19 mouse cellular contexts compared by ENCODE assay signal in genomic region chr7:101071020-101071419, GRCm38 (mm10). TPM values are rescaled to one million over a fixed set of nuclear protein-coding genes. Genes with fewer than 3 reads are reported as not detected.
A peak's percentile ranks its signal among the peaks of the same experiment; 100 is the strongest.
DNase-seq lines count a peak whose midpoint lies in the region; ATAC-seq and TF ChIP-seq lines count a peak whose summit lies in the region.
"Had no signal": no experiment of that assay in that cellular context is flagged by ENCODE, and none has a peak within 500 bp of the region (broad histone marks: within the 10 kb centered on the region; RNA-seq: fewer than 3 reads in every experiment).

No protein-coding gene starts in this region.

- peak; percentile 51; the same call in 1 of the 2 replicates for TF ChIP-seq POLR2A in CH12.LX (IDR thresholded peaks at IDR 0.05; ENCODE audit: low read depth, low read length)

- H3K9ac ChIP-seq in kidney, embryonic 15.5 days = no peak overlapping the region
- H3K9ac ChIP-seq in CH12.LX (ENCODE audit: insufficient read depth, low read depth) = peak overlapping the region; percentile 93
- 0 out of 2 replicates have a peak overlapping the region, but pooled peaks have one; percentile 27 for H3K9ac ChIP-seq in intestine, embryonic 16.5 days (ENCODE audit: low read depth, low read length)
- H3K9ac ChIP-seq: hindbrain, embryonic 15.5 days; limb, embryonic 12.5 days; liver, embryonic 14.5 days; neural tube, embryonic 12.5 days; stomach, embryonic 15.5 days had no signal

- no peak for DNase-seq in kidney, postnatal 10 days
- DNase-seq in CH12.LX (ENCODE audit: extremely low read depth) = peak; percentile 92
- DNase-seq in thymus, postnatal 14 days = peak; percentile 43
- DNase-seq in lung, postnatal 4 days = no peak
- no peak for DNase-seq in frontal cortex, postnatal 14 days (ENCODE audit: low spot score in 2 of 2)
- DNase-seq: cerebellum, adult 11-12 months; lung, postnatal 10 days had no signal

- peaks cover 19% of the 10 kb centered on the region for H3K4me1 ChIP-seq in kidney, embryonic 15.5 days
- H3K4me1 ChIP-seq in CH12.LX (ENCODE audit: control insufficient read depth in 1 of 2, insufficient read depth in 2 of 2) = peaks cover 47 to 85% of the 10 kb centered on the region in 2 experiments
- H3K4me1 ChIP-seq in intestine, embryonic 16.5 days (ENCODE audit: control insufficient read depth, insufficient read depth, low read length) = peaks cover 30% of the 10 kb centered on the region
- H3K4me1 ChIP-seq: hindbrain, embryonic 15.5 days; neural tube, embryonic 12.5 days had no signal

- TF ChIP-seq EP300 in CH12.LX (IDR thresholded peaks at IDR 0.05; ENCODE audit: low read length) = peak; percentile 98

- no peaks in the 10 kb centered on the region for H3K27me3 ChIP-seq in kidney, embryonic 15.5 days
- H3K27me3 ChIP-seq in CH12.LX (replicated peaks) = no peaks in the 10 kb centered on the region
- no peaks in the 10 kb centered on the region for H3K27me3 ChIP-seq in intestine, embryonic 16.5 days (replicated peaks; ENCODE audit: control insufficient read depth, insufficient read depth, low read length)
- H3K27me3 ChIP-seq: hindbrain, embryonic 15.5 days; limb, embryonic 12.5 days; neural tube, embryonic 12.5 days; stomach, embryonic 15.5 days had no signal

- no peaks in the 10 kb centered on the region for H3K79me2 ChIP-seq in CH12.LX (replicated peaks; ENCODE audit: control insufficient read depth, extremely low read depth, insufficient read depth, poor library complexity, severe bottlenecking)

- no peak overlapping the region for H3K4me3 ChIP-seq in kidney, embryonic 15.5 days (replicated peaks)
- H3K4me3 ChIP-seq in CH12.LX (replicated peaks in 1 of 3; ENCODE audit: low read depth in 2 of 3, low read length in 2 of 3, poor library complexity in 1 of 3) = peak overlapping the region; percentile 44 to 53 (median 50)
- no peak overlapping the region for H3K4me3 ChIP-seq in intestine, embryonic 16.5 days (ENCODE audit: low read length)
- H3K4me3 ChIP-seq: embryonic facial prominence, embryonic 10.5 days; heart, adult 2 months; hindbrain, embryonic 15.5 days; left cerebral cortex, adult 2 months; limb, embryonic 12.5 days; midbrain, embryonic 10.5 days; neural tube, embryonic 12.5 days; stomach, embryonic 15.5 days had no signal

- no peak; a peak in 1 of 4 replicates for TF ChIP-seq CTCF in CH12.LX (conservative IDR thresholded peaks at IDR 0.05 in 1 of 2, IDR thresholded peaks at IDR 0.05 in 1 of 2; ENCODE audit: low read depth in 2 of 2, low read length in 2 of 2)

- WGBS in kidney, embryonic 15.5 days = 45% methylated on average over 6 of the region's 6 CpGs
- 45% methylated on average over 6 of the region's 6 CpGs for WGBS in intestine, embryonic 16.5 days

- H3K27ac ChIP-seq in kidney, embryonic 15.5 days = peak overlapping the region; percentile 52
- peak overlapping the region; percentile 98 for H3K27ac ChIP-seq in CH12.LX (ENCODE audit: insufficient read depth, low read depth)
- peak overlapping the region; percentile 39 for H3K27ac ChIP-seq in intestine, embryonic 16.5 days (ENCODE audit: low read length)
- H3K27ac ChIP-seq: embryonic facial prominence, embryonic 10.5 days; heart, adult 2 months; hindbrain, embryonic 15.5 days; left cerebral cortex, adult 2 months; limb, embryonic 12.5 days; liver, embryonic 14.5 days; midbrain, embryonic 10.5 days; neural tube, embryonic 12.5 days had no signal

- ATAC-seq in kidney, embryonic 15.5 days (replicated peaks; ENCODE audit: low FRiP score) = no peak
- no peak for ATAC-seq in intestine, embryonic 16.5 days
- ATAC-seq: forebrain, embryonic 16.5 days had no signal

- H3K36me3 ChIP-seq in kidney, embryonic 15.5 days = no peaks in the 10 kb centered on the region
- H3K36me3 ChIP-seq in CH12.LX (replicated peaks in 1 of 2; ENCODE audit: control insufficient read depth in 1 of 2, insufficient read depth in 1 of 2, low read length in 1 of 2) = no peaks in the 10 kb centered on the region
- H3K36me3 ChIP-seq in intestine, embryonic 16.5 days (ENCODE audit: control insufficient read depth, insufficient read depth, low read length) = no peaks in the 10 kb centered on the region
- H3K36me3 ChIP-seq: embryonic facial prominence, embryonic 10.5 days; hindbrain, embryonic 15.5 days; limb, embryonic 12.5 days; midbrain, embryonic 10.5 days; neural tube, embryonic 12.5 days; stomach, embryonic 15.5 days had no signal

- in situ Hi-C loops in CH12.LX (cut with MboI; ENCODE audit: low pct_ligation_motif_present, low pct_unique_long_range_greater_than_20kb, low sequenced_read_pairs) = loop anchor here (5.0 kb wide), 1 partner anchor 36 kb away; no protein-coding TSS in a partner anchor

- dilution Hi-C loops in CH12.LX (cut with MboI; ENCODE audit: extremely low pct_ligation_motif_present, extremely low pct_unique_long_range_greater_than_20kb, low sequenced_read_pairs) = no loop called here

- TF ChIP-seq RAD21 in CH12.LX (IDR thresholded peaks at IDR 0.05; ENCODE audit: low read depth, low read length) = peak; percentile 13

- H3K9me3 ChIP-seq in kidney, embryonic 15.5 days (replicated peaks) = no peaks in the 10 kb centered on the region
- H3K9me3 ChIP-seq in CH12.LX (replicated peaks; ENCODE audit: low read length) = no peaks in the 10 kb centered on the region
- no peaks in the 10 kb centered on the region for H3K9me3 ChIP-seq in intestine, embryonic 16.5 days (ENCODE audit: control insufficient read depth, low read length)
- H3K9me3 ChIP-seq: embryonic facial prominence, embryonic 10.5 days; hindbrain, embryonic 15.5 days; limb, embryonic 12.5 days; midbrain, embryonic 10.5 days; neural tube, embryonic 12.5 days; stomach, embryonic 15.5 days had no signal

- H3K4me2 ChIP-seq in kidney, embryonic 15.5 days = no peak overlapping the region
- H3K4me2 ChIP-seq in CH12.LX (ENCODE audit: insufficient read depth, low read depth, poor library complexity, severe bottlenecking) = peak overlapping the region; percentile 78
- no peak overlapping the region for H3K4me2 ChIP-seq in intestine, embryonic 16.5 days (ENCODE audit: low read depth, low read length)
- H3K4me2 ChIP-seq: hindbrain, embryonic 15.5 days; limb, embryonic 12.5 days; neural tube, embryonic 12.5 days; stomach, embryonic 15.5 days had no signal

TF ChIP-seq in CH12.LX, 34 proteins besides CTCF, POLR2A, EP300 and RAD21 (continues in another document):
- peak; percentile 99 for TF ChIP-seq MEF2A (IDR thresholded peaks at IDR 0.05; ENCODE audit: borderline replicate concordance, low read depth, low read length)
- TF ChIP-seq JUND (conservative IDR thresholded peaks at IDR 0.05; ENCODE audit: low read depth, low read length) = peak; percentile 98
- TF ChIP-seq BHLHE40 (IDR thresholded peaks at IDR 0.05; ENCODE audit: low read depth, low read length) = peak; percentile 90
- no peak for TF ChIP-seq ZNF384 (IDR thresholded peaks at IDR 0.05; ENCODE audit: low read depth, low read length)
- TF ChIP-seq ELF1 (IDR thresholded peaks at IDR 0.05; ENCODE audit: low read depth, low read length) = peak; percentile 59; the same call in 1 of the 2 replicates
- TF ChIP-seq CHD2 (IDR thresholded peaks at IDR 0.05; ENCODE audit: low read length) = peak; percentile 93
- no peak for TF ChIP-seq POLR2AphosphoS2 (IDR thresholded peaks at IDR 0.05; ENCODE audit: low read depth, low read length)
- TF ChIP-seq ZKSCAN1 (IDR thresholded peaks at IDR 0.05; ENCODE audit: borderline replicate concordance, low read depth, low read length) = no peak
- peak; percentile 92 for TF ChIP-seq RCOR1 (conservative IDR thresholded peaks at IDR 0.05; ENCODE audit: low read depth, low read length)
- TF ChIP-seq USF1 (IDR thresholded peaks at IDR 0.05; ENCODE audit: low read depth, low read length) = no peak
- no peak for TF ChIP-seq E2F4 (IDR thresholded peaks at IDR 0.05; ENCODE audit: insufficient replicate concordance, low read depth, low read length)
- no peak for TF ChIP-seq PAX5 (IDR thresholded peaks at IDR 0.05; ENCODE audit: low read length)
- TF ChIP-seq IRF4 (IDR thresholded peaks at IDR 0.05; ENCODE audit: low read depth, low read length) = peak; percentile 100
- no peak for TF ChIP-seq GABPA (IDR thresholded peaks at IDR 0.05; ENCODE audit: insufficient replicate concordance, low read depth, low read length)
- TF ChIP-seq TCF12 (IDR thresholded peaks at IDR 0.05; ENCODE audit: low read depth, low read length) = peak; percentile 99
- no peak for TF ChIP-seq CHD1 (IDR thresholded peaks at IDR 0.05; ENCODE audit: low read depth, low read length)
- TF ChIP-seq NELFE (IDR thresholded peaks at IDR 0.05; ENCODE audit: low read depth, low read length) = peak; percentile 59; the same call in 1 of the 2 replicates
- TF ChIP-seq USF2 (conservative IDR thresholded peaks at IDR 0.05; ENCODE audit: low read depth, low read length) = no peak
- TF ChIP-seq TBP (conservative IDR thresholded peaks at IDR 0.05; ENCODE audit: low read depth, low read length) = peak; percentile 45; the same call in 1 of the 2 replicates
- no peak for TF ChIP-seq HCFC1 (IDR thresholded peaks at IDR 0.05; ENCODE audit: low read depth, low read length)
- TF ChIP-seq ZC3H11A (IDR thresholded peaks at IDR 0.05; ENCODE audit: low read depth, low read length) = no peak; the same call in 1 of the 2 replicates
- peak; percentile 82 for TF ChIP-seq MAFK (IDR thresholded peaks at IDR 0.05; ENCODE audit: insufficient replicate concordance, low read length)
- peak; percentile 90 for TF ChIP-seq MAZ (IDR thresholded peaks at IDR 0.05; ENCODE audit: low read depth, low read length)
- peak; percentile 52; the same call in 1 of the 2 replicates for TF ChIP-seq MXI1 (IDR thresholded peaks at IDR 0.05; ENCODE audit: low read depth, low read length)
- TF ChIP-seq UBTF (IDR thresholded peaks at IDR 0.05; ENCODE audit: low read depth, low read length) = 0 out of 2 replicates have a peak, but pooled peaks have one; percentile 55
- TF ChIP-seq SIN3A (IDR thresholded peaks at IDR 0.05; ENCODE audit: low read length) = peak; percentile 95
- peak; percentile 96 for TF ChIP-seq JUN (IDR thresholded peaks at IDR 0.05; ENCODE audit: insufficient read depth, low read depth, low read length)

RNA-seq across cellular contexts. Expression of gene Fchsd2, which starts 21.6 kb away (rescaled TPM):
- 25.7 and 27.1 TPM in 2 replicates for polyA plus RNA-seq in kidney, embryonic 15.5 days (2015; fragmentation: Nextera tagmentation; extraction: Ambion mirVana)
- total RNA-seq in CH12.LX (2012; rRNA removed) (25.5 and 26.1 TPM in 2 replicates), CH12.LX (2014; rRNA removed) (23.8 and 25.9 TPM in 2 replicates)
- polyA plus RNA-seq in CH12.LX (2012; ENCODE audit: insufficient read length, low read depth) = 37.5 and 38.2 TPM in 2 replicates
- polyA plus RNA-seq in intestine, embryonic 16.5 days (2015; fragmentation: Nextera tagmentation; extraction: Ambion mirVana) = 19.7 and 23.6 TPM in 2 replicates

RNA-seq across cellular contexts. Expression of gene P2ry2, which starts 58.4 kb away (rescaled TPM):
- polyA plus RNA-seq in kidney, embryonic 15.5 days (2015; fragmentation: Nextera tagmentation; extraction: Ambion mirVana) = 1.1 and 1.5 TPM in 2 replicates
- total RNA-seq in CH12.LX (2012; rRNA removed) (1.5 and 1.7 TPM in 2 replicates), CH12.LX (2014; rRNA removed) (0.54 and 0.87 TPM in 2 replicates)
- 1.4 and 1.9 TPM in 2 replicates for polyA plus RNA-seq in CH12.LX (2012; ENCODE audit: insufficient read length, low read depth)
- 3.1 and 3.3 TPM in 2 replicates for polyA plus RNA-seq in intestine, embryonic 16.5 days (2015; fragmentation: Nextera tagmentation; extraction: Ambion mirVana)
- polyA plus RNA-seq: forebrain, embryonic 16.5 days had no signal

Comparison
In these comparisons a context has a peak if more than half of its experiments do, and no peak if none do; other contexts are left out.
1. H3K27ac ChIP-seq: peak in every context shown above with its lines; median percentile 98 in CH12.LX; 52 in kidney, embryonic 15.5 days; 39 in intestine, embryonic 16.5 days.
2. H3K4me3 ChIP-seq: peak in CH12.LX (3 of 3); none in kidney, embryonic 15.5 days (single experiment) and intestine, embryonic 16.5 days (single experiment).
3. DNase-seq: peak in CH12.LX (single experiment) and thymus, postnatal 14 days (single experiment); none in kidney, postnatal 10 days (single experiment), lung, postnatal 4 days (0 of 2) and frontal cortex, postnatal 14 days (0 of 2).